Mouse (Mus musculus): ENCODE results near the gene Efcab9.

The Efcab9 gene

DNA sequence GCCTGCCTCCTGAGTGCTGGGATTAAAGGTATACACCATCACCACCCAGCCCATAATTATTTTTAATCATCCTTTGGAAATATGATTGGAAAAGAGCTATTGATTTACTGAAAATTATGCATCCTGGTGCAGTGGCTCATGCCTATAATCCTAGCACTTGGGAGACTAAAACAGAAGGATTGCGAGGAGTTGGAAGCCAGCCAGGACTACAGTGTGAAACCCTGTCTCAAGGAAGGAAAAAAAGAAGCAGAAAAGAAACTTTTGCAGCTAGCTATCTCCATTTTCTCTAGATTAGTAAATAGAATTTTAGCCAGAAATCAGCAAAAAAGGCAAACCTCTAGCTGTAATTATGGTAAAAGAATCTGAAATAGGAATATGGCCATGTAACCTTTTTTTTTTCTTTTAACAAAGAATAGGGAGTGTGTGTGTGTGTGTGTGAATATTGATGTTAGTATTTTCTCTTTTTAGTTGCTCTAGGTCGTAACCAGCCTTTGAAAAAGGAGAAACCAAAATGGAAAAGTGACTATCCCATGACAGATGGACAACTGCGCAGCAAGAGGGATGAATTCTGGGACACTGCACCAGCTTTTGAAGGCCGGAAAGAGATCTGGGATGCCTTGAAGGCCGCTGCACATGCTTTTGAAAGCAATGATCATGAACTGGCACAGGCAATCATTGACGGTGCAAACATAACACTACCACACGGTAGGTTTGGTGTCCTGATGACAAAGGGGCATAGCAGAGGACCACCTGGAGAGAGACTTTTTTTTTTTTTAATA, 32.9 kb downstream of the Efcab9 start:
- DNase-seq (ENCODE audit: extremely low spot score, low spot score), result no peak

DNA sequence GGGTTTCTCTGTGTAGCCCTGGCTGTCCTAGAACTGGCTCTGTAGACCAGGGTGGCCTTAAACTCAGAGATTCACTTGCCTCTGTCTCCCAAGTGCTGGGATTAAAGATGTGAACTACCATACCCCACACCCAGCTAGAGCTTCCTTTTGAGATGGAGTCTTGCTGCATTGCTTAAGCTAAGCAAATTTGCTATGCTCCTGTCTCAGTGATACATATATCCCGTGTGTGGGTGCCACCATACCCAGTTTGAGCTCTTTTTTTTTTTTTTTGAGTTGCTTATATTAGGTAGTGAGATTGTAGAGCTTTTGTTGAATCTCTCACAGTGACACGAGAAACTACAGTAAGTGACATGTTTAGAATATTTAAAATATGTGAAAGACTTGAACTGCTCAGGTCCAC, 36.6 kb downstream of the Efcab9 start:
- DNase-seq (ENCODE audit: extremely low spot score, low spot score), result no peak

DNA sequence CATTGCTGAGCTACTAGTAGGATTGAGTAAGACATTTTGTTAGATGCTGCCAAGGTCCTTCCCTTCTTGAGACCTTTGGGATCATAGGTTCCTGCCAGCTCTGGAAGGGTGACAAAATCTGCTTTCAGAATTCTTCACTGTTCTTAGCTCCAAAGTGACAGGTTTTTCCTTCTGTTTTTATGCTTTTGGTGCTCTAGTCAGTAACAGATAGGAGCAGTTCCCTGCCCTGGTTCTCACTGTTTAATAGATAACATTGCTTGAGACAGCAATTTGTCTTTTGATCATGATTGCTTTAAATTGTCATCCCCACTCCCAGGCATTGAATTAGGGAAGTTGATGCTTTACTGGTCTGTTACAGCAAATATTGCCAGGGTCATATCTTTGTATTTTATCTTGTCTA, 38.6 kb downstream of the Efcab9 start:
- no peak for DNase-seq (ENCODE audit: extremely low spot score, low spot score)

DNA sequence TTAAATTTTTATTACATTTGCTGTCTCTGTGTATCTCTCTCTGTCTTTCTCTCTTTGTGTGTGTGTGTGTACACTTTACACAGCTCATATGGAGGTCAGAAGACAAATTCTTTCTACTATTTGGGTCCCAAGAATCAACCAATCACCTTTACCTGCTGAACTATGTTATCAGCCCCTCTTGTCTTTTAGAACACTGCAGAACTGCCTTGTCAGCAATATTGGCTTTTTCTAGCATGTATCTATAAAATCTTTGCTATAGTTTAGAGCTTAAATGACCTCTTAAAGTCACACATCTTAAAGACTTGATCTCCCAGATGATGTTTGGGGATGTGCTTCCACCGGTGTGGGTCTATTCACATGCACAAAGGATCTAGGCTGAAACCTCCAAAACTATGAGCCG, 40.8 kb downstream of the Efcab9 start:
- no peak for DNase-seq (ENCODE audit: extremely low spot score, low spot score)

DNA sequence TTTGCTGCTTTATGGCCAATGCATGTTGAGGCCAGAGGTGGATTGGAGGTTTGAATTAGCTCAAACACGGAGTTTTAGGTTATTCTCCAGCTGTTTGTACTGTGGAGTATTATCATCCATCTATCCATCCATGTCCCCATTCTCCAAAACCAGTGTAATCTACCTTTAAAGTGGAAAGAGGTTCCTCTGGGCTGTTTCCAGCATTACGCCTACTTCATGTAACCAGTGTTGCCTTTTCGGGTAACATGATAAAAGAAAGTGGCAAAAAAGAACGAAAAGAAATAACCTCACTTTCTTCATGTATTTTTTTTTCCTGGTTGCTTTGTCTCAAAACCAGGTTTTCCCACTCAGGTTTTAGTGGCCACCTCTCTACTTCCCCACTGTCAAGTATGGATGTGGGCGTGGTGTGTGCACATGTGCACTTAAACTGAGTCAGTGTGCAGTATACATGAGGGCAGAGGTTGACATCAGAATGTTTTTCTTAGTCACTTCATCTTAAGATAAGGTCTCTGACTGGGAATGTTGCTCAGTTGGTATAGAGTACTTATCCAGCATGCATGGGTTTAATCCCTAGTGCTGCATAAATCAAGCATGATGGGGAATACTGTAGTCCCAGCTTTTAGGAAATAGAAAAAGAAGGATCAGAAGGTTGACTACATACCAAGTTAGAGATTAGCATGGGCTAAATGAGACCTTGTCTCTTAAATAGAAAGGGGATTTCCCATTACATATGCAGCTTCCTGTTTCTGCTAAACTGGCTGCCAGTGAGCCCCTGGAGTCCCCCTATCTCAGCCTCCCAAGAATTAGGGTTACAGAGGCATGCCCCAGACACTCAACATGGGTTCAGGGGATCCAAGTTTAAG, 42.8 kb downstream of the Efcab9 start:
- DNase-seq (ENCODE audit: extremely low spot score, low spot score), result no peak

DNA sequence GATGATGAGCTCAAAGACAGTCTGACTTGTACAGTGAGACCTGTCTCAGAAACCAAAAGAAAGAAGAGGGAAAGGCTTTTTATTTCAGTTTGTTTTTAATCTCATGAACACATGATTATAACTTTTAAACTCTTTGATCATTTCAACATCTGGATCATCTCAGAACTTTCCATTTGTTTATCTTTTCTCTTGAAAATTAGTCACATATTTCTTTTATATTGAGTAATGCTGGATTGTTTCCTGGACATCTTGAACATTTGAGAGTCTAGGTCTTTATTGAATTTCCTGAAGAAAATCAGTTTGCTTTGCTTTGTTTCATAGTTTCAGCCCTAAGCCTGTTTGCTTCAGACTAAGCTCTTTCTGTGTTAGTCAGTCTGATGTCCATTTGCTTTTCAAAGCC, 43.5 kb downstream of the Efcab9 start:
- DNase-seq (ENCODE audit: extremely low spot score, low spot score), result no peak

DNA sequence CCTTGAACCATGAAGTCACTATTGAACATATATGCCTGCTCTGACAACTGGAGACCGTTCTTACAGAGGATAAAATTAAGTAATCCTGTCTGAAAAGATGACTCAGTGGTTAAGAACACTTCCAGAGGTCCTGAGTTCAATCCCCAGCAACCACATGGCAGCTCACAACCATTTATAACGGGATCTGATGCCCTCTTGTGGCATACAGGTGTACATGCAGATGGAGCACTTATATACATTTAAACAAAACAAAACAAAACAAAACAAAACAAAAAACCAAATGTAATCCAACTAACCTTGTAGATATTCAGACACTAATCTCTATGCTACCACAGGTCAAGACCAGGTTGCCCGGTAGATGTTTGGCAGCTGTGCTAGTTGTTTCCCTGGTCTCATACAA, 44.4 kb downstream of the Efcab9 start:
- no peak for DNase-seq (ENCODE audit: extremely low spot score, low spot score)

DNA sequence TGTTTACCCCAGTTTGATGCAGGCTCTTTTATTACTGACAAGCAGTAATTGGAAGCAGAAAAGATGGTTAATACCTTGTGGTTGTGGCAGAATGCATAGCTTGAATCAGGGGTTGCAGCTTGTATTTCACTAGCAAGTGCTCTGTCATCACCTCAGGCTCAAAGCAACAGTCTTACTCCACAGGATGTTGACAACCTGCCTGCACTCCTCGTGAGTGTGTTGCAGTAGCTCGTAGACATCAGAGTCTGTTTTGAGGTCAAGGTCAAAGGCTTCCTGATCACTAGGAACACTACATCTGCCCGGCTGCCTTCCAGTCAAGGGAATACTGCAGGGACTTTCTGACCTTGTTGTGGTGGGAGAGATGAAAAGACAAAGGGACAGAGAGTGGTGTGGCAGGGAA, 45.3 kb downstream of the Efcab9 start:
- no peak for DNase-seq (ENCODE audit: extremely low spot score, low spot score)

DNA sequence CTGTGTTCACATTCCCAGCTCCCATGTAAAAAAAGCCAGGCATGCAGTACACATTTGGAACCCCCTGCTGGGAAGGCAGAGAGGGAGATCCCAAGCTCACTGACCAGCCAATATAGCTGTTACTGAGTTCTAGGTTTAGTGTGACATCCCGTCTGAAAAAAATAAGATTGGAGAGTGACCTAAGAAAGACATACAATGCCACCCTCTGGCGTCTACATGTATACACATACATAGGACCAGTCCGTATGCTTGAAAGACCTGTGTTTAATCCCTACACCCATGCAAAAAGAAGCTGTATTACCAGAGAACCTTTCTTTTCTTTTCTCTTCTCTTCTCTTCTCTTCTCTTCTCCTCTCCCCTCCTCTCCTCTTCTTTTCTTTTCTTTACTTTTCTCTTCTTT, 46.6 kb downstream of the Efcab9 start:
- no peak for DNase-seq (ENCODE audit: extremely low spot score, low spot score)

DNA sequence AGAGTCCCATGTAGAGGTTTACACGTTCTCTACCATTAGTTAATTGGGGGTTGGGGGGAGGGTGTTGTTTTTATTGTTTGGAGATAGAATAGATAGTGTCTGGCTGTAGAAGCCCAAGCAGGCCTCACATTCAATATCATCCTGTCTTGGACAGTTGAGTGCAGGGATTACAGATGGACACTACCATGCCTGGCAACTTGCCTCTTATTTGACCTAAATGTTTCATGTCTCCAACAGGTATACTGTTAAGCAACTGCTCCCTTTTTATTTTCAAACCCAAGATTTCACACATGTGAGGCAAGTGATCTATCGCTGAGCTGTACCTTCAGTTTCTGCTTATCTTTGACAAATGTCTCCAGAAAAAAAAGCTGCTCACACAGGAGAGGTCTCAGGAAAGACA, 50.4 kb downstream of the Efcab9 start:
- no peak for DNase-seq (ENCODE audit: extremely low spot score, low spot score)

DNA sequence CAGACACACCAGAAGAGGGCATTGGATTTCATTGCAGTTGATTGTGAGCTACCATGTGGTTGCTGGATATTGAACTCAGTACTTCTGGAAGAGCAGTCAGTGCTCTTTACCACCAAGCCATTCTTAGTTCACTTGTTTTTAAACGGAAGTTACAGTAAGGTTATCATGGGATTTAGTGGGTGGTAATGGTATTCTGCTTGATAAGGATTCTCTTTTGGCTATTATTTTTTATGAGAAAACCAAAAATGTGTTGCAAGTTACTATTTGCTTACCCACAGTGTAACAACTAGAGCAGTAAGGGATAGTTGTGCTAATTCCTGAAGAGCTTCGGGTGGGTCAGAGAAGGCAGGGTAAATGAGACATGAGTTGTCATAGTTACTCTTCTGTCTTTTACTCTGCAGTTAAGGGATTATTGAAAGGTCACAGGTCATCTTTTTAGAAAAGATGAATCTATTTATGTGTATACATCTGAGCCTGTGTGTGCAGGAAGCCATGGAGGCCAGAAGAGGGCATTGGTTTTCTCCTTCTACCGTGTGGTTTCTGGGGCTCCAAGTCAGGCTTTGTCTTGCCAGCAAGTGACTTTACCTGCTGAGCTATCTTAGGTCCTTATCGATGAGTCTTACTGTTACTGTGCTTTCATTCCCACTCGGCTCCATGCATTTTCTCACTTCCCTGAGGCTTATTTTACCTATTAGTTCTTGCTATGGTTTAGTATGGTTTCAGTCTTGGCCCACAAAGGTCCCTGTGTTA, 56.2 kb downstream of the Efcab9 start:
- DNase-seq (ENCODE audit: extremely low spot score, low spot score), result no peak

DNA sequence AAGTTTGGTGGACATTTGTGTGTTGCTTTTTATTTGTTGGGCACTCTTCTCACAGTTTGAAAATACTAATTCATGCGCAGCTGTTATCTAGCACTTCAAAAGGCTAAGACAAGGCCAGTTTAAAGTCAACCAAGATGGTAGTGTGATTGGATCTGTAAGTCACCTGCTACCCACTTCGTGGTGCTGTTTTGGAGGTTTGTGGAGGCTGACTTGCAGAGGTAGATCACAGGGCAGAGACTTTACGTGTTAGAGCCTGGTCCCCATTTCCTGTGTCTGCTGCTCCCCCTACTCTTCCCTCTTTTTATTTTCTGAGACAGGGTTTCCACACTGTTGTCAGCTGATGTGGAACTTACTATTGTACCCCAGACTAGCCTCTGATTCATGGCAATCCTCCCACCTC, 57.2 kb downstream of the Efcab9 start:
- DNase-seq (ENCODE audit: extremely low spot score, low spot score), result no peak
